Mouse (Mus musculus): Measurements from ENCODE around the gene Zfp217. TPM values are rescaled to one million over a fixed set of nuclear protein-coding genes. Genes with fewer than 3 reads are reported as not detected.

Gene Zfp217
- polyA plus RNA-seq, 1 experiment from 2014 or later: 0.87 TPM

DNA sequence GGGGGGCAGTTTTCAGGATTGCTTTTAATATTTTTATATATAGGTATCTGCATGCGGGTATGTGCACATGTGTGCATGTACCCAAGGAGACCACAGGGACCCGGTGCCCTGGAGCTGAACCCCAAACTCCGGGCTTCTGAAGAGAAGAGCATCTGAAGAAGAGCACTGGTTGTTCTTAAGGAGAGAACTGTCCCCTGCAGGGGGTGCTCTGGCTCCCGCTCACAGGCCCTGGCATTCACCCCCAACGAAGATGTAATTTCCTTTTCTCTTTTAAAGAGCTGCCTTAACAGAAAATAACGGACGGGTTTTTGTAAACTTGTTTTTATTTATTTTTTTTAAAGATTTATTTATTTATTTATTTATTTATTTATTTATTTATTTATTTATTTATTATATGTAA lies 46.0 kb downstream of the Zfp217 start:
- no peak for ATAC-seq
- Histone ChIP-seq H3K4me1 (ENCODE audit: control insufficient read depth, insufficient read depth, low read length) (no peaks in the 10 kb centered on the region), H3K4me2 (ENCODE audit: low read length) (no peak overlapping the region), H3K9ac (ENCODE audit: low read depth, low read length) (no peak overlapping the region), H3K27ac (ENCODE audit: low read length) (no peak overlapping the region), H3K4me3 (ENCODE audit: low read depth, low read length) (no peak overlapping the region), H3K27me3 (ENCODE audit: control insufficient read depth, insufficient read depth, low read depth, low read length) (no peaks in the 10 kb centered on the region), H3K9me3 (replicated peaks; ENCODE audit: control insufficient read depth, low read length, poor library complexity, severe bottlenecking) (no peaks in the 10 kb centered on the region), H3K36me3 (ENCODE audit: control insufficient read depth, insufficient read depth, low read length) (no peaks in the 10 kb centered on the region)
- 79% methylated on average over 7 of the region's 7 CpGs for WGBS

GRCm38 (mm10) chr2:170101132-170101531 lies 46.8 kb downstream of the Zfp217 start:
- H3K9ac ChIP-seq (ENCODE audit: low read depth, low read length): no peak overlapping the region
- no peak overlapping the region for H3K4me2 ChIP-seq (ENCODE audit: low read length)
- 0 out of 2 replicates have a peak, but pooled peaks have one; percentile 46 for ATAC-seq
- no peaks in the 10 kb centered on the region for H3K4me1 ChIP-seq (ENCODE audit: control insufficient read depth, insufficient read depth, low read length)
- H3K36me3 ChIP-seq (ENCODE audit: control insufficient read depth, insufficient read depth, low read length): no peaks in the 10 kb centered on the region
- no peaks in the 10 kb centered on the region for H3K27me3 ChIP-seq (ENCODE audit: control insufficient read depth, insufficient read depth, low read depth, low read length)
- H3K9me3 ChIP-seq (replicated peaks; ENCODE audit: control insufficient read depth, low read length, poor library complexity, severe bottlenecking): no peaks in the 10 kb centered on the region
- WGBS: 4% methylated on average over 12 of the region's 12 CpGs
- no peak overlapping the region for H3K4me3 ChIP-seq (ENCODE audit: low read depth, low read length)
- H3K27ac ChIP-seq (ENCODE audit: low read length): no peak overlapping the region

DNA sequence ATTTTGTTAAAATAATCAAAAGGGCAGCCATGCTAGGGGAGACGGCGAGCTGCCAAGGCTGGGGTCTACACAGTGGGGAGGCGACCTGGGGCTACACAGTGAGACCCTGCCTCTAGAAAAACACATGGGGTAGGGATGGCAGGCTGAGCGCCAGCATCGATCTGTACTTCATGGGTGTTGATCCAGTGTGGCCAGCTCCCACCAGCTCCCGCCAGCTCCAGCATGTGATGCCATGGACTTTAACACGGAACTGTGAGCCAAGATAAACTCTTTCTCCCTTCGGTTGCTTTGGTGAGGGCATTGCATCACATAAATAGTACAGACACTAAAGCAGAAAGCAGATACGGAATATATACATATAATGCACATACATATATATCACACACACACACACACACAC lies 53.0 kb downstream of the Zfp217 start:
- Histone ChIP-seq H3K4me3 (ENCODE audit: low read depth, low read length) (no peak overlapping the region), H3K4me2 (ENCODE audit: low read length) (no peak overlapping the region), H3K27ac (ENCODE audit: low read length) (no peak overlapping the region), H3K9me3 (replicated peaks; ENCODE audit: control insufficient read depth, low read length, poor library complexity, severe bottlenecking) (no peaks in the 10 kb centered on the region), H3K27me3 (ENCODE audit: control insufficient read depth, insufficient read depth, low read depth, low read length) (no peaks in the 10 kb centered on the region), H3K9ac (ENCODE audit: low read depth, low read length) (no peak overlapping the region), H3K36me3 (ENCODE audit: control insufficient read depth, insufficient read depth, low read length) (no peaks in the 10 kb centered on the region), H3K4me1 (ENCODE audit: control insufficient read depth, insufficient read depth, low read length) (no peaks in the 10 kb centered on the region)
- no peak for ATAC-seq
- 90% methylated on average over 9 of the region's 9 CpGs for WGBS

GRCm38 (mm10) chr2:170094220-170094619 lies 53.7 kb downstream of the Zfp217 start:
- no peaks in the 10 kb centered on the region for H3K36me3 ChIP-seq (ENCODE audit: control insufficient read depth, insufficient read depth, low read length)
- no peak overlapping the region for H3K4me2 ChIP-seq (ENCODE audit: low read length)
- 95% methylated on average over 16 of the region's 17 CpGs for WGBS
- ATAC-seq: no peak
- no peak overlapping the region for H3K27ac ChIP-seq (ENCODE audit: low read length)
- H3K4me1 ChIP-seq (ENCODE audit: control insufficient read depth, insufficient read depth, low read length): no peaks in the 10 kb centered on the region
- no peak overlapping the region for H3K4me3 ChIP-seq (ENCODE audit: low read depth, low read length)
- H3K9ac ChIP-seq (ENCODE audit: low read depth, low read length): no peak overlapping the region
- no peaks in the 10 kb centered on the region for H3K27me3 ChIP-seq (ENCODE audit: control insufficient read depth, insufficient read depth, low read depth, low read length)
- no peaks in the 10 kb centered on the region for H3K9me3 ChIP-seq (replicated peaks; ENCODE audit: control insufficient read depth, low read length, poor library complexity, severe bottlenecking)

GRCm38 (mm10) chr2:170091563-170092443 lies 56.1 kb downstream of the Zfp217 start:
- WGBS: 76% methylated on average over 10 of the region's 10 CpGs

DNA sequence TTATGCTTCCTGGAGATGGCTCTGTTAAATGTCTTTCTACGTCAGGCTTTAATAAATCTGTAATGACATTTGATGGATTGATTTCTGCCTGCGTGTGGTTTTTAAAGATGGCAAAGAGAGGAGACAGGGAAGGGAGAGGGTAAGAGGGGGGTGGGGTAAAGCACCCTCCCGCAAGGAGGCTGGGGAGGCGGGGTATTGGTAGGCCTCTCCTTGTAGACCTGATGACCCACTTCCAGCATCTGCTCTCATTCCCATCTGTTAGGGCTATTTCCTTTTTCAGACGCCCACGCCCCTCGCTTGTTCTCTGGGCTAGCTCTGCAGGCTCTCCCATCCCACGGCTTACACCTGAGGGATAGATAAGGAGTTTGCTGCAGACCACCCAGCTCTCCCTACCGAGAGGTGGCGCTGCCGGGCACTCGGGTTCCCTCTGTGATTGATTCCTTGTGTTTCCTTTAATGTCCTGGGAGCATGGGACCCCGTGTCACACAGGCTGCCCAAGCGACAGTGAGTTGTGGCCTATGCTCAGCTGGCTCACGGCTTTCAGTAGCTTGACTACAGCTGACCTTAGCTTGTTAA lies 69.4 kb downstream of the Zfp217 start:
- Histone ChIP-seq H3K4me2 (ENCODE audit: low read length) (no peak overlapping the region), H3K27ac (ENCODE audit: low read length) (no peak overlapping the region), H3K36me3 (ENCODE audit: control insufficient read depth, insufficient read depth, low read length) (no peaks in the 10 kb centered on the region), H3K27me3 (ENCODE audit: control insufficient read depth, insufficient read depth, low read depth, low read length) (no peaks in the 10 kb centered on the region), H3K4me3 (ENCODE audit: low read depth, low read length) (no peak overlapping the region), H3K9me3 (replicated peaks; ENCODE audit: control insufficient read depth, low read length, poor library complexity, severe bottlenecking) (no peaks in the 10 kb centered on the region), H3K9ac (ENCODE audit: low read depth, low read length) (no peak overlapping the region), H3K4me1 (ENCODE audit: control insufficient read depth, insufficient read depth, low read length) (no peaks in the 10 kb centered on the region)
- 66% methylated on average over 15 of the region's 15 CpGs for WGBS
- ATAC-seq: no peak

More at GRCm38 (mm10) chr2:170091563-170092443, 56.1 kb downstream of the Zfp217 start:
- H3K9ac ChIP-seq (ENCODE audit: low read depth, low read length): no peak overlapping the region
- H3K27me3 ChIP-seq (ENCODE audit: control insufficient read depth, insufficient read depth, low read depth, low read length): no peaks in the 10 kb centered on the region
- no peak overlapping the region for H3K4me3 ChIP-seq (ENCODE audit: low read depth, low read length)
- no peaks in the 10 kb centered on the region for H3K36me3 ChIP-seq (ENCODE audit: control insufficient read depth, insufficient read depth, low read length)
- no peak for ATAC-seq
- no peak overlapping the region for H3K4me2 ChIP-seq (ENCODE audit: low read length)
- no peaks in the 10 kb centered on the region for H3K4me1 ChIP-seq (ENCODE audit: control insufficient read depth, insufficient read depth, low read length)
- H3K27ac ChIP-seq (ENCODE audit: low read length): no peak overlapping the region
- H3K9me3 ChIP-seq (replicated peaks; ENCODE audit: control insufficient read depth, low read length, poor library complexity, severe bottlenecking): no peaks in the 10 kb centered on the region

DNA sequence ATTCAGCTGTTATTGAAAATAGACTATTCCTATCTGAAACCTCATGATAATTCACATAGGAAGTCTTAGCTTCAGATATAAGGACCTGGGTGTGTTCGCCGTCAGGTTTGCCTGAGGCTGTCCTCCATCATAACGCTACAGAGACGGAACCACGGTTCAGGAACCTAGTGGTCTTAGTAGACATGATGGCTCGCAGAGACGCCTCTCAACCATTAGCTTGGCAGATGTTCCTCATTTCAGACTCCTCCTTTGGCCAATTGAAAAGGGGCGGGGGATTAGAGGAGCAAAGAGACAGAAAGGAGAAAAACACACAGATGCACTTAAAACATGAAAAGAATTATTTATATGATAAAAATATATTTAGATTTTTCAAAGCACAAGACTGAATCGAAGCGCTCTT lies 69.9 kb downstream of the Zfp217 start:
- Histone ChIP-seq H3K9ac (ENCODE audit: low read depth, low read length) (no peak overlapping the region), H3K4me2 (ENCODE audit: low read length) (no peak overlapping the region), H3K4me3 (ENCODE audit: low read depth, low read length) (no peak overlapping the region), H3K4me1 (ENCODE audit: control insufficient read depth, insufficient read depth, low read length) (no peaks in the 10 kb centered on the region), H3K27ac (ENCODE audit: low read length) (no peak overlapping the region), H3K27me3 (ENCODE audit: control insufficient read depth, insufficient read depth, low read depth, low read length) (no peaks in the 10 kb centered on the region), H3K9me3 (replicated peaks; ENCODE audit: control insufficient read depth, low read length, poor library complexity, severe bottlenecking) (no peaks in the 10 kb centered on the region), H3K36me3 (ENCODE audit: control insufficient read depth, insufficient read depth, low read length) (no peaks in the 10 kb centered on the region)
- no peak for ATAC-seq
- WGBS: 87% methylated on average over 10 of the region's 10 CpGs

DNA sequence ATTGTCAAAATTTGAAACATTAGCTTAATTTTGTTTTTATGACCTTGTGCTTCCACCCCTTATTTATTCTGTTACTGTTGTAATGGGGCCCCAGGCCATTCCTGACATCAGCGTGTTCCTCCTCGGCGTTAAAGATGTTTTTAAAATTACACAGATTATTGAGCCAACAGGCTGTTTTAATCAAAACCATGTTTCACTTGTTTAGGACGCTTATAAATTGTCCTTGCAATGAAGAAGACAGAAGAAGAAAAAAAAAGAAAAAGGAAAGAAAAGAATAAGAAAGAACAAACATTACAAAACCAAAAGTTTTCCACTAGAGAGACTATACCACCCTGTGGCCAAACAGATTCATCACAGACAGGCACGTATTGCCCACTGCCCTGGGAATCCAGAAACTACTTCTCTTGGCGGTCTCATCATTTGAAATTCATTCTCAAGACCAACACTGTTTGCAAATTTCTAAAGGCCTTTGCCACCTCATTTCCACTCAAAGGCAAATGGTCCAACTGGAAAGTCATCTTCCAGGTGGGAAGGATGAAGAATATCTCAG lies 70.9 kb downstream of the Zfp217 start:
- H3K9me3 ChIP-seq (replicated peaks; ENCODE audit: control insufficient read depth, low read length, poor library complexity, severe bottlenecking): no peaks in the 10 kb centered on the region
- H3K27me3 ChIP-seq (ENCODE audit: control insufficient read depth, insufficient read depth, low read depth, low read length): no peaks in the 10 kb centered on the region
- H3K9ac ChIP-seq (ENCODE audit: low read depth, low read length): no peak overlapping the region
- ATAC-seq: no peak
- H3K4me2 ChIP-seq (ENCODE audit: low read length): no peak overlapping the region
- no peaks in the 10 kb centered on the region; the same call in 1 of the 2 replicates for H3K4me1 ChIP-seq (ENCODE audit: control insufficient read depth, insufficient read depth, low read length)
- no peak overlapping the region for H3K27ac ChIP-seq (ENCODE audit: low read length)
- WGBS: 81% methylated on average over 6 of the region's 6 CpGs
- H3K4me3 ChIP-seq (ENCODE audit: low read depth, low read length): no peak overlapping the region
- H3K36me3 ChIP-seq (ENCODE audit: control insufficient read depth, insufficient read depth, low read length): no peaks in the 10 kb centered on the region

All from midbrain, embryonic 16.5 days (tissue).